Mouse (Mus musculus): ENCODE results near the gene Slc17a4. TPM values are rescaled to one million over a fixed set of nuclear protein-coding genes. Genes with fewer than 3 reads are reported as not detected.

The Slc17a4 gene
- total RNA-seq, 1 experiment from 2014 or later = 0.30 TPM

GRCm38 (mm10) chr13:23892592-23893268 is 22.1 kb downstream of the Slc17a4 start:
- DNase-seq = no peak

DNA sequence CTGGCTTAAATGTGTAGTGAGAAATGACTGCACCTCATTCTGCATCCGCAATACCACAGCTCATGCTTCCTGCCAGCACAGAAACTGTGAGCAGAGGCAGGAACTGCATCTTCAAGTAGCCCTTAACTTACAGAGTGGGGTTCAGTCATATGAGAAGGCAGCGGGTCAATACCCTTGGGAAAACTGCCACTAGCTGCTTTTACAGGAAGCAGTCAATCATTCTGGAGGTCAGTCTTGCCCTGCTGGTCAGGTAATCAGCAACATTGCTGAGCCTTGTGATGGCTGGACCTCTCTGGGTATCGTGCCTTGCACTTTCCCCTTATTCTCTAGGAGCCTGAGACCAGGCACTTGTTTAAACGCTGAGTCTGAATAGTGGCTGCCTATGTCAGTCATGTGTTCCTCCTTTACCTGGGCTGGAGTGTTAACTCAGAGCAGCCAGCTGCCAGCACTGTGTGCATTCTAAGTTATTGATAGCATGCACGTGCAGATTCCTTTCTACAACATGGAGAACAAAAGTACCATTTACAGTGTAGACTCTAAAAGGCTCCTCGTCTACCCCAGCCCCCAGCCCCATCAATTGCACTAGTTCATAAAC is 25.7 kb downstream of the Slc17a4 start:
- DNase-seq = no peak

DNA sequence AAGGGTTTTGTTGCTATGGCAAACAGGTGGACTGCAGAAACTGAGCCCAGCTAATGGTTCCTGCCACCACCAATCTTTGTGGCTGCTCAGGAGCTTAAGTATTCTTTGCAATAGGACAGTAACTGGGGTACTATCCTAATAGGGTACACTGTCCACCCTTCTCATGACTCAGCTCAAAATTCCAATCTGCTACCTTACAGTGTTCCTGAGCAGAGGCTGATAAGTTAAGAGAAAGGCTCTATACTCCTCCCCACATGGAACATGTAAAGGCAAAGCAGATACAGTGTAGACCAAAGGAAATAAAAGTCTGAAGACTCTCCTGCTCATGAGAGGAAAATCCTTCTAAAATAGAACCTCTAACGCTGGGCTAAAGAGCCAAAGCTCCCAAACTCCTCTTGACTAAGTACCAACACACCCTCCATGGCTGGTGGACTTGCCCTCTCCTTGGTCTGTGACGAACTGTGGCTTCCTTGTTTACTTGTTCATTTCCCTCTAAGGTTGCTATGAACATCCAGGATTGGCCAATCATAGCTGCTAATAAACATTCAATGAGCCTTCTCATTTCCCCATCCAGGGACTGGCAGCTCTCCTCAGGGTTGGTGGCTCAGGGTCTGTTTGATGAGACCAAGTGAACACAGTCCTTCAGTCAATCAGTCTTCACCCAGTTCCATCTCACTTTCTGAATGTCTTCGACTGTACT is 27.6 kb downstream of the Slc17a4 start:
- no peak for DNase-seq

DNA sequence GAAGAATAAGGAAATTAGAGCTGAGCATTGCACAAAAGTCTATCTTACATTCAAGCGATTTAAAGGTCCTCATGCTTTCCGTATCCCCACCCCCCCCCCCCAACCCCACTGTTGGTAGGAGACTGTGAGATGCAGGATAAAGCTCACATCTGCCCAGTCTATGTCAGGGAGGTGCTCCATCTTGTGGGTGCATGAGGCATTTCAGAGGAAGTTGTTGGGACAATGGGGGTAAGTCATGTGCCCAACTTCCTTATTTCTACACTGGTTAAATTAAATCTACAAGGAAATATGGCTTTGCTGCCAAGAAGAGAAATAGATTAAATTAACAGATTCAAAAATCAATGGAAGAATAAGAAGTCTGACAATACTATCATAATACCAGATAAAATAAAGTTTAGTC is 29.3 kb downstream of the Slc17a4 start:
- no peak for DNase-seq

- DNase-seq = no peak
These were observed 35.2 kb downstream of the Slc17a4 start for GRCm38 (mm10) chr13:23879636-23880035.

DNA sequence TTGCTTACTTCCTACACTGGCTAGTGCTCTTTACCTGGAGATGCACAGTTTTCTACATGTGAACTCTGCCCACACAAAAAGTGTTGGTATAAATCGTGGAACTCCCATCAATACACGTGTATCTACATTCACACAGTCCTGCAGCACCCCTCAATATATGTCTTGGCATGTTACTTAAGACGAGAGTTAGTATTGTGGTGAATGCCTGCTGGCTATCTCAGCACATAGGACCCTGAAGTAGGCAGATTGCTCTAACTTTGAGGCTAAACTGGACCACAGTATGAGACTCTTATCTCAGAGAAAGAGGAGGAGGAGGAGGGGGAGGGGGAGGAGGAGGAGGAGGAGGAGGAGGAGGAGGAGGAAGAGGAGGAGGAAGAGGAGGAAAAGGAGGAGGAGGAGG is 35.7 kb downstream of the Slc17a4 start:
- DNase-seq = no peak

- DNase-seq = no peak
These were observed 41.7 kb downstream of the Slc17a4 start for GRCm38 (mm10) chr13:23873141-23873540.

DNA sequence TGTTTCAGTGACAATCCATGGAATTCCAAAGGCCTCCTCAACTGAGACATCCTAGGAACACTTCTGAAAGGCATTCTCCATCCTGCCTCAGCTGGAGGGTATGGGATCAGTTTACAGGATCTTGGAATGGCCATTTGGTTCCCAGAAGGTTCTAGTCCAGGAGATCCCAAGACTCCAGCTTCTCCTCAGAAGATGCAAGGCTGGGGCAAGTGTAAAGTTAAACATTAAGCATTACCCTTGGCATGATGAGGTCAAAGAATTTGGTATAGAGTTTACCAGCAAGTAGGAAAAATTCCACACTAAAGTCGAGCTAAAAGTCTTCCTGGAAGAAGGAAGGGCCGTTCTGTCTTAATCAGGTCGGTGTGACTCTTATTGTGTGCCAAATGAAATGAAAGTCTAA is 44.8 kb downstream of the Slc17a4 start:
- DNase-seq = no peak

- no peak for DNase-seq
These were observed 45.8 kb downstream of the Slc17a4 start for GRCm38 (mm10) chr13:23868790-23869533.

DNA sequence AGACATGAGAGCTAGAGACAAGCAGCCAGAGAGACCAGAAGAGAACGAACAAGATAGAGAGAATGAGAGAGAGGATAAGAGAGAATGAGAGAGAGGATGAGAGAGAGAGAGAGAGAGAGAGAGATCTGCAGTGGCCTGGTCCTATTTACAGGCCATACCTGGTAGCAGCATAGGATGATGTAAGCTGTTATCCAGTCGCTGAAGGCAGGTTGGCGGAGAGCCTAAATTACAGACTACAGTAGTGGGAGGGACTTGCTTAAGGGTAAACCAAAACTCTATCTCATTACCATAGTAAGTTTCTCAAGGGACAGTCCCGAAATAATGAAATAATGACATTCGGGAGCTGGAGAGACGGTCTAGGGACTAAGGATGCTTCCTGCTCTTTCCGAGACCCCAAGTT is 47.4 kb downstream of the Slc17a4 start, which contains the start of gene Slc17a1:
Slc17a1 (plus strand) TSS at position 346 of the 400 bp plus-strand sequence.
- DNase-seq = no peak

DNA sequence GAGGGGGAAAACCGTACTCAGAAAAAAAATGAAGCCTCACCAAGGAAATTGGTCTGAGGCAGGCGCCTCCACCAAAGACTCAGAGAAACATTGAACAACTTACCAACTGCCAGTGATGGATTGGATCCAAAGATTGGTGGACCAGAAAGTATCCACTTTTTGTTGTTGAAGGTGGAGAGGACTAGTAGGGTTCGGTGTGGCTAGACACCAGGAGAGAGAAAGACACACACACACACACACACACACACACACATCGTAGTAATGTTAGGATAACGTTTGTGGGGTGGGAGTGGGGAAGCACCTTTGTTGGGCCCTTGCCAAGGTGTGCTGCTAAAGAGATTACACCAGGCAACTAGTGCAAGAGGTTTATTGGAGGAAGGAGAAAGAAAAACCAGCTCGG is 47.8 kb downstream of the Slc17a4 start:
- DNase-seq = no peak

GRCm38 (mm10) chr13:23866086-23866710 is 48.6 kb downstream of the Slc17a4 start:
- no peak for DNase-seq

- no peak for DNase-seq
These were observed 50.1 kb downstream of the Slc17a4 start for GRCm38 (mm10) chr13:23864711-23865110.

DNA sequence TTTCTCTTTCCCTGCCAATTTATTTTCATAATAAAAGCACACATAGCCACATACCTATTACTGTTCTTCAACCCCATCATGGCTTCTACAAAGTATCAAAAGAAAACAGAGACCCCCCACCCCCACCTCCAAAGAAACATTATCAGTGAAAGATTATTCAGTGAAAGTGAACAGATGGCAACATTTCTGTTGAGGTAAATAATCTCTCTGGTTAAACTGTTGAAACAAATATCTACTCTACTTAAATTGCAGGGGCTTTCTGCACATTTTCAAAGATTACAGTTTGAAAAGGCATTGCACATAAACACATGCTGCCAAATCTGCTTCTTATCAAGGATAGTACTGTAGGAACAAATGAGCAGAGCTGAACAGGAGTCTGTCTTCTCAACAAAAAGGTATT is 53.0 kb downstream of the Slc17a4 start:
- DNase-seq = no peak

GRCm38 (mm10) chr13:23856401-23856800 is 58.4 kb downstream of the Slc17a4 start:
- no peak for DNase-seq

DNA sequence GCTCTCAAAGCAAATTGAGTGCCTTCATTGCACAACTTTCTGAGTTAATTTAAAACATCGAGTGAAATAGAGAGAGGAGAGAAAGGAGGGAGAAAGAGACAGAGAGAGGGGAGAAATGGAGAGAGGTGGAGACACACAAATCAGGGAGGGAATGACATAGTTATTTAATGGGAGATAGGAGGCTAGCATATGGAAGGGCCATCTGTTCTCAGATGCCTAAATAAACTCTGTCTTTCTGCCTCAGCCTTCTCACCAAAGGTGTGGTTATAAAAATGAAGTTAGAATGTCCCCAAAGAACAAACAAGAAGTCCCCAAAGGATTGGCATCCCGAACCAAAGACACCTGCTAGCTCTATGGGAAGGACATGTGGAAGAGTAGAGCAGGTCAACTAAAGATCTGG is 65.5 kb downstream of the Slc17a4 start:
- DNase-seq = no peak

Small RNAs within 50 kb of the gene (microRNA-seq; reads per million reads assigned to microRNA genes)
- 0 reads per million in 2 experiments for gene Gm44344

Other genes with a start within 250 kb of the Slc17a4 start
- 3.5 and 4.3 TPM in 2 replicates for gene Hist1h2ac, start 231.1 kb downstream of the Slc17a4 start, total RNA-seq (2021)
- gene Hist1h2bc, start 230.8 kb downstream of the Slc17a4 start, total RNA-seq (2021) = 193 and 227 TPM in 2 replicates
- not detected in 2 replicates for gene Hist1h1t, start 219.2 kb downstream of the Slc17a4 start, total RNA-seq (2021)
- 97.6 and 116 TPM in 2 replicates for gene Hist1h4c, start 216.6 kb downstream of the Slc17a4 start, total RNA-seq (2021)
- 37.3 and 49.1 TPM in 2 replicates for gene Hfe, start 204.2 kb downstream of the Slc17a4 start, total RNA-seq (2021)
- 248 and 316 TPM in 2 replicates for gene Hist1h1c, start 176.2 kb downstream of the Slc17a4 start, total RNA-seq (2021)
- gene Hist1h3c, start 169.4 kb downstream of the Slc17a4 start, total RNA-seq (2021) = 33.0 and 40.6 TPM in 2 replicates
- gene Hist1h2bb, start 168.3 kb downstream of the Slc17a4 start, total RNA-seq (2021) = 56.1 and 68.8 TPM in 2 replicates
- gene Hist1h2ab, start 163.9 kb downstream of the Slc17a4 start, total RNA-seq (2021) = 76.6 and 90.4 TPM in 2 replicates
- 94.0 and 112 TPM in 2 replicates for gene Hist1h3b, start 162.7 kb downstream of the Slc17a4 start, total RNA-seq (2021)
- gene Hist1h4b, start 158.0 kb downstream of the Slc17a4 start, total RNA-seq (2021) = 127 and 163 TPM in 2 replicates
- 73.8 and 80.4 TPM in 2 replicates for gene Hist1h4a, start 153.8 kb downstream of the Slc17a4 start, total RNA-seq (2021)
- gene Hist1h3a, start 152.6 kb downstream of the Slc17a4 start, total RNA-seq (2021) = 78.8 and 80.4 TPM in 2 replicates
- gene Hist1h1a, start 151.3 kb downstream of the Slc17a4 start, total RNA-seq (2021) = 76.4 and 84.2 TPM in 2 replicates
- gene Trim38, start 145.1 kb downstream of the Slc17a4 start, total RNA-seq (2021) = 0.33 TPM in 1 of 2 replicates, not detected in the other
- 0.81 TPM in 1 of 2 replicates, not detected in the other for gene Slc17a2, start 108.0 kb downstream of the Slc17a4 start, total RNA-seq (2021)
- gene Slc17a3, start 75.6 kb downstream of the Slc17a4 start, total RNA-seq (2021) = 0.38 and 0.46 TPM in 2 replicates
- gene Slc17a1, start 47.3 kb downstream of the Slc17a4 start, total RNA-seq (2021) = not detected in 2 replicates
- not detected in 2 replicates for gene Hist1h2ba, start 19.1 kb upstream of the Slc17a4 start, total RNA-seq (2021)
- gene Hist1h2aa, start 19.5 kb upstream of the Slc17a4 start, total RNA-seq (2021) = not detected in 2 replicates
- 0.90 and 2.9 TPM in 2 replicates for gene Scgn, start 76.2 kb upstream of the Slc17a4 start, total RNA-seq (2021)

All from adrenal gland, postnatal 25 days (tissue).